Mouse (Mus musculus): ENCODE data around the gene Pelo.

DNA sequence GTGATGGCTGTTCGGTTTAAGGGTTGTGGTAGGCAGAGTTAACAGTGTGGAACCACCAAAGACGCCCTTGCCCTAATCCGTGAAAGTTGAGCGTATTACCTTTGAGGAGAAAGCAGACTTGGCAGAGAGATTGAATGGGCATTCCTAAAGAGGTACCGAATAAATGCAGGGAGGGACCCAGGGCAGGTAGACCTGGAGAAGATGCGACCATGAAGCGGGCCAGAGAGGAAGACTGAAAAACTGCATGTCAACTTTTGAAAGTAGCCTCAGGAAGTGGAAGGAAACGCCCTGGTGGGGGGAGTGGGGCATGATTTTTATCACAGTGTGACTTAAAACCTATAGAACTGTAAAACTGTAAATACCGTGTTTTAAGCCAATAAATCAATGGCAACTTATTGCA lies 9.4 kb upstream of the Pelo start:
- TF ChIP-seq CTCF (conservative IDR thresholded peaks at IDR 0.05; ENCODE audit: low read length) (no peak), POU5F1 (IDR thresholded peaks at IDR 0.05; ENCODE audit: borderline replicate concordance, low read length) (no peak)

Measured in E14TG2a.4 (cell line).